25 mouse cellular contexts compared by ENCODE assay signal in genomic region chr7:110181446-110181845, GRCm38 (mm10).
"Had no signal": no experiment of that assay in that cellular context is flagged by ENCODE, and none has a peak within 500 bp of the region (broad histone marks: within the 10 kb centered on the region; RNA-seq: fewer than 3 reads in every experiment).

No protein-coding gene starts in this region.

- H3K27ac ChIP-seq: gastrocnemius, adult 2 months; heart, adult 2 months; heart, embryonic 13.5 days; heart, embryonic 15.5 days; hindbrain, embryonic 13.5 days; hindbrain, embryonic 15.5 days; hindbrain, postnatal 0 days; kidney, embryonic 15.5 days; kidney, postnatal 0 days; limb, embryonic 13.5 days; limb, embryonic 15.5 days; liver, embryonic 12.5 days; liver, embryonic 14.5 days had no signal

- H3K4me1 ChIP-seq: heart, embryonic 13.5 days; heart, embryonic 15.5 days; hindbrain, embryonic 13.5 days; hindbrain, embryonic 15.5 days; kidney, embryonic 15.5 days; limb, embryonic 13.5 days; limb, embryonic 15.5 days; liver, embryonic 12.5 days had no signal

- H3K27me3 ChIP-seq: heart, embryonic 13.5 days; heart, embryonic 15.5 days; hindbrain, embryonic 13.5 days; hindbrain, embryonic 15.5 days; kidney, embryonic 15.5 days; limb, embryonic 13.5 days; limb, embryonic 15.5 days; liver, embryonic 12.5 days had no signal

- H3K4me3 ChIP-seq: gastrocnemius, adult 2 months; heart, adult 2 months; heart, embryonic 13.5 days; heart, embryonic 15.5 days; hindbrain, embryonic 13.5 days; hindbrain, embryonic 15.5 days; kidney, embryonic 15.5 days; limb, embryonic 13.5 days; limb, embryonic 15.5 days; liver, embryonic 12.5 days had no signal

- H3K36me3 ChIP-seq: heart, embryonic 13.5 days; heart, embryonic 15.5 days; hindbrain, embryonic 13.5 days; hindbrain, embryonic 15.5 days; kidney, embryonic 15.5 days; limb, embryonic 13.5 days; limb, embryonic 15.5 days; liver, embryonic 12.5 days had no signal

- H3K9ac ChIP-seq: heart, embryonic 13.5 days; heart, embryonic 15.5 days; hindbrain, embryonic 13.5 days; hindbrain, embryonic 15.5 days; kidney, embryonic 15.5 days; limb, embryonic 13.5 days; limb, embryonic 15.5 days; liver, embryonic 12.5 days; liver, embryonic 14.5 days had no signal

- DNase-seq: gastrocnemius, adult 2 months; gastrocnemius, postnatal 10 days; gastrocnemius, postnatal 25 days; heart, adult 2 months; heart, postnatal 14 days; heart, postnatal 36 days; kidney, adult 11 months; kidney, adult 2 months; kidney, adult 9 months; kidney, postnatal 14 days; kidney, postnatal 36 days; layer of hippocampus, adult 9-11 months; layer of hippocampus, postnatal 36 days; left cerebral cortex, postnatal 4 days had no signal

- H3K9me3 ChIP-seq: heart, embryonic 13.5 days; heart, embryonic 15.5 days; hindbrain, embryonic 13.5 days; hindbrain, embryonic 15.5 days; kidney, embryonic 15.5 days; limb, embryonic 13.5 days; limb, embryonic 15.5 days; liver, embryonic 12.5 days had no signal
